Mouse (Mus musculus): ENCODE data around the gene Ppp1r26. TPM values are rescaled to one million over a fixed set of nuclear protein-coding genes. Genes with fewer than 3 reads are reported as not detected.

Gene Ppp1r26
- total RNA-seq, 2 experiments from 2014 or later = 14.3 to 16.0 TPM

GRCm38 (mm10) chr2:28495801-28496595 lies 49.4 kb downstream of the Ppp1r26 start:
- no peak for DNase-seq (ENCODE audit: extremely low spot score in 1 of 2, low spot score in 1 of 2)

DNA sequence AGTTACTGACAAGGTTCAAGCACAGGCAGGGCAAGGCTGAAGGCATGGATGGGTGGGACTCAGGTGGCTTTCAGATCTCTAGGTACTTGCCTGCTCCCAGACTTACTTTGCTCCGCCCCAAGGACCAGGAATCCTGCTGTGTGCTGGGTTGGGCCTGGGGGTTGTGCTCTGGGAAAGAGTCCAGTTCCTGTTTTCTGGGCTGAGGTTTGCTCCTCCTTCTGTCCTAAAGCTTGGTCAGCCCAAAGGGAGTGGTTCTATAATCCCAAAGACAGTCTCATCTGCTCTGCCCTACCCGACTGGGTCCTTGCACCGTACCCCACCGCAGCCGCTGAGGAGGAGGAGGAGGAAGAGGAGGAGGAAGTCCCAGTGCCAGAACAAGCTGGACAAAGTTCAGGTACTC lies 50.1 kb downstream of the Ppp1r26 start, which contains the start of gene Gbgt1:
TSS of gene Gbgt1 (plus strand) at position 221 of the 400 bp plus-strand sequence.
- DNase-seq (ENCODE audit: extremely low spot score in 1 of 2, low spot score in 1 of 2) = no peak

- no peak for DNase-seq (ENCODE audit: extremely low spot score in 1 of 2, low spot score in 1 of 2)
Observed at GRCm38 (mm10) chr2:28497561-28497960, 51.0 kb downstream of the Ppp1r26 start.

- no peak for DNase-seq (ENCODE audit: extremely low spot score in 1 of 2, low spot score in 1 of 2)
Observed at GRCm38 (mm10) chr2:28498431-28498830, 51.8 kb downstream of the Ppp1r26 start.

DNA sequence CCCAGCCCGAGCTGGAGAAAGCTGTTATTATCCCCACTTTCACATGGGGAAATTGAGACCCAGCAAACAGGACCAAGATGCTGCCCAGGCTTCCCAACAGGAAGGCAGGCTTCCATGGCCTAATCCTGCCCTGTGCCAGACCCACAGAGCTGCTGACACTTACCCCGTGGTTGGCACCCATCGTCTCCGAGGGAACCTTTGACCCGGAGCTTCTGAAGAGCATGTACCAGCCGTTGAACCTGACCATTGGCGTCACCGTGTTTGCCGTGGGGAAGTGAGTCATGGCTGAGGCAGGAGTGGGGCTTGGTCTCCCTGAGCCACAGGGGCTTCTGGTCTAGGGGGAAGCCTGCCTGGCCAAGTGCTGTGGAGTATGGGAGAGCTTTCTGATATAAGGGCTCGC lies 56.4 kb downstream of the Ppp1r26 start:
- DNase-seq (ENCODE audit: extremely low spot score in 1 of 2, low spot score in 1 of 2) = no peak

GRCm38 (mm10) chr2:28504676-28505075 lies 58.1 kb downstream of the Ppp1r26 start:
- no peak for DNase-seq (ENCODE audit: extremely low spot score in 1 of 2, low spot score in 1 of 2)

Other genes with a start within 250 kb of the Ppp1r26 start
- 1 to 10 TPM; 2.8 to 3.8 TPM for gene 1700007K13Rik, start 19.5 kb downstream of the Ppp1r26 start, total RNA-seq (2021)
- 10 to 100 TPM; 38.3 to 39.2 TPM for gene Mrps2, start 21.3 kb downstream of the Ppp1r26 start, total RNA-seq (2021)
- gene Gbgt1, start 50.1 kb downstream of the Ppp1r26 start, total RNA-seq (2021) = 1 to 10 TPM; 1.5 to 2.1 TPM
- 1 to 10 TPM in 1 of 2 experiments, not detected in 1; 2.0 TPM for gene Gm10134, start 59.3 kb downstream of the Ppp1r26 start, total RNA-seq (2021)
- 100 to 1,000 TPM; 115 to 132 TPM for gene Ralgds, start 66.3 kb downstream of the Ppp1r26 start, total RNA-seq (2021)
- gene Cel, start 116.6 kb downstream of the Ppp1r26 start, total RNA-seq (2021) = not detected
- 10 to 100 TPM; 18.9 to 19.5 TPM for gene Gtf3c5, start 137.0 kb downstream of the Ppp1r26 start, total RNA-seq (2021)
- not detected for gene Gfi1b, start 175.2 kb downstream of the Ppp1r26 start, total RNA-seq (2021)
- 10 to 100 TPM; 36.1 to 44.0 TPM for gene Tsc1, start 194.4 kb downstream of the Ppp1r26 start, total RNA-seq (2021)

All from layer of hippocampus, postnatal 25 days (tissue).